Mouse (Mus musculus) induced T-regulatory cell, adult 2 months (primary cell): ENCODE measurements around the gene Plekho1.

Source experiments
- DNase-seq: peaks from one replicate; pipeline ENCODE4 v3.0.0-alpha.2; 2012; ENCODE audit warnings: low read depth

Plekho1 gene

GRCm38 (mm10) chr3:96008463-96008862 lies 12.7 kb upstream of the Plekho1 start:
- DNase-seq: no peak

- no peak for DNase-seq
Observed at GRCm38 (mm10) chr3:96001560-96001959, 5.8 kb upstream of the Plekho1 start.

GRCm38 (mm10) chr3:96000921-96001501 lies 5.2 kb upstream of the Plekho1 start:
- DNase-seq: no peak

- DNase-seq: no peak
Observed at GRCm38 (mm10) chr3:96000080-96000632, 4.4 kb upstream of the Plekho1 start.

GRCm38 (mm10) chr3:95999308-96000079 lies 3.7 kb upstream of the Plekho1 start:
- no peak for DNase-seq

- peak; percentile 28 for DNase-seq
Observed at GRCm38 (mm10) chr3:95997203-95997721, 1.5 kb upstream of the Plekho1 start.

- DNase-seq: peak; percentile 25
Observed at GRCm38 (mm10) chr3:95996451-95997073, 761 bp upstream of the Plekho1 start.

GRCm38 (mm10) chr3:95994975-95995801 lies 613 bp downstream of the Plekho1 start:
- DNase-seq: peak; percentile 43

- no peak for DNase-seq
Observed at GRCm38 (mm10) chr3:95994381-95994846, 1.4 kb downstream of the Plekho1 start.

- DNase-seq: peak; percentile 16
Observed at GRCm38 (mm10) chr3:95993881-95994280, 1.9 kb downstream of the Plekho1 start.

GRCm38 (mm10) chr3:95992990-95993603 lies 2.7 kb downstream of the Plekho1 start:
- DNase-seq: no peak

GRCm38 (mm10) chr3:95990413-95990941 lies 5.3 kb downstream of the Plekho1 start:
- DNase-seq: no peak

GRCm38 (mm10) chr3:95988969-95989368 lies 6.8 kb downstream of the Plekho1 start:
- DNase-seq: no peak

- DNase-seq: no peak
Observed at GRCm38 (mm10) chr3:95988138-95988537, 7.7 kb downstream of the Plekho1 start.

GRCm38 (mm10) chr3:95987386-95988110 lies 8.3 kb downstream of the Plekho1 start:
- DNase-seq: peak; percentile 44

- peak; percentile 73 for DNase-seq
Observed at GRCm38 (mm10) chr3:95986984-95987383, 8.8 kb downstream of the Plekho1 start.

GRCm38 (mm10) chr3:95986001-95986622 lies 9.7 kb downstream of the Plekho1 start:
- DNase-seq: peak; percentile 80

- DNase-seq: no peak
Observed at GRCm38 (mm10) chr3:95985209-95986000, 10.4 kb downstream of the Plekho1 start.

GRCm38 (mm10) chr3:95982129-95982528 lies 13.7 kb downstream of the Plekho1 start:
- DNase-seq: no peak
